ENCODE assay signal across 26 mouse cellular contexts in the genomic region with DNA sequence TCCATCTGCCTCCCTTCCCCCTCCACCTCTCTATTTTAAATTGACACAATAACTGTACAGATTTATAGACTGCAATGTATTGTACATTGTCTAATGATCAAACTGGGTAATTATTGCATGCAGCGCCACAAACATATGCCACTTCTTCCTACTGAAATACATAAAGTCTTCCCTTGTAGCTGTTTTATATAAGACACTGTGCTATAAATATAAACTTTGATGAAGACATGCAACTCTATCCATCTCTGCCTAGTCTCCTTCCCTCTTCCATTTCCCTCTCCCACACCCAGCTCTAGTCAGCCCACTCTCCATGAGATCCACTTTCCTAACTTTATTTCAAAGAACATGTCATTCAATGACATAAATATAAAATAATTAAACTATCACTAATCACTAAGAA.
"Had no signal": no experiment of that assay in that cellular context is flagged by ENCODE, and none has a peak within 500 bp of the region (broad histone marks: within the 10 kb centered on the region; RNA-seq: fewer than 3 reads in every experiment).

No protein-coding gene starts in this region.

- H3K27me3 ChIP-seq: hindbrain, embryonic 13.5 days; hindbrain, embryonic 15.5 days; kidney, embryonic 15.5 days; limb, embryonic 13.5 days; limb, embryonic 15.5 days had no signal

- H3K4me3 ChIP-seq: heart, adult 2 months; heart, embryonic 13.5 days; heart, embryonic 15.5 days; hindbrain, embryonic 13.5 days; hindbrain, embryonic 15.5 days; kidney, embryonic 15.5 days; limb, embryonic 13.5 days; limb, embryonic 15.5 days; liver, embryonic 12.5 days had no signal

- DNase-seq: forebrain, postnatal 0 days; gastrocnemius, postnatal 14 days; gastrocnemius, postnatal 36 days; heart, adult 2 months; heart, postnatal 14 days; heart, postnatal 36 days; kidney, adult 11 months; kidney, adult 2 months; kidney, adult 9 months; kidney, postnatal 14 days; kidney, postnatal 36 days; layer of hippocampus, adult 9-11 months; layer of hippocampus, postnatal 36 days; left cerebral cortex, postnatal 4 days had no signal

- ATAC-seq: forebrain, postnatal 0 days; intestine, embryonic 16.5 days; liver, embryonic 12.5 days had no signal

- H3K27ac ChIP-seq: heart, adult 2 months; heart, embryonic 13.5 days; heart, embryonic 15.5 days; hindbrain, embryonic 13.5 days; hindbrain, embryonic 15.5 days; hindbrain, postnatal 0 days; kidney, embryonic 15.5 days; kidney, postnatal 0 days; limb, embryonic 13.5 days; liver, embryonic 12.5 days had no signal

- H3K36me3 ChIP-seq: heart, embryonic 13.5 days; heart, embryonic 15.5 days; hindbrain, embryonic 13.5 days; hindbrain, embryonic 15.5 days; kidney, embryonic 15.5 days; limb, embryonic 13.5 days; limb, embryonic 15.5 days; liver, embryonic 12.5 days had no signal

- H3K4me2 ChIP-seq: heart, embryonic 11.5 days; heart, embryonic 13.5 days; heart, embryonic 15.5 days; hindbrain, embryonic 13.5 days; hindbrain, embryonic 15.5 days; kidney, embryonic 15.5 days; limb, embryonic 13.5 days; limb, embryonic 15.5 days; liver, embryonic 12.5 days had no signal
